Mouse (Mus musculus) kidney, postnatal 14 days (tissue): ENCODE results near the gene Jak1.
"Not testable (repeated sequence)": the region's sequence is repeated elsewhere in the genome, so short reads cannot be mapped to it uniquely, and the experiment has no call there.

Experiments used
- DNase-seq: peaks from one replicate; pipeline ENCODE4 v3.0.0; 2022; ENCODE audit warnings: mixed read lengths

The Jak1 gene

GRCm38 (mm10) chr4:101275881-101276280 lies 10.8 kb upstream of the Jak1 start:
- DNase-seq = no peak

DNA sequence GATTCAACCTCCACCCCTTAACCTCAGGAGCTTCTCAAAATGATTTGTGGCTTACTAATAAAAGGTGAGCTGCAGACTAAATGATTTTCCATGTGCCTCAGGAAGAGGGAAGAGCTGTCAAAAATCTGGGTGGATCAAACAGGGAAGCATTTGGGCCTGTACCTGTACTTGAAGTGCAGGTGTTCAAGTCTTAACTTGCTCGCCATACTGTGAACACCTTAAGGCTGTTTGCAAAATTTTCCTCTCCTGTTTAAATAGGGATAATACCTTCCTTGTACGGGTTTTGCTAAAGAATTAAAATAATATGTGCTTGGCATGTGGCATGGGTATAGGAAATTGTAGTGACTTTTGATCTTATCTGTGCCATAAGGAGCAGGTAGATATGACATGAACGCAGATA lies 5.7 kb upstream of the Jak1 start:
- DNase-seq = no peak

DNA sequence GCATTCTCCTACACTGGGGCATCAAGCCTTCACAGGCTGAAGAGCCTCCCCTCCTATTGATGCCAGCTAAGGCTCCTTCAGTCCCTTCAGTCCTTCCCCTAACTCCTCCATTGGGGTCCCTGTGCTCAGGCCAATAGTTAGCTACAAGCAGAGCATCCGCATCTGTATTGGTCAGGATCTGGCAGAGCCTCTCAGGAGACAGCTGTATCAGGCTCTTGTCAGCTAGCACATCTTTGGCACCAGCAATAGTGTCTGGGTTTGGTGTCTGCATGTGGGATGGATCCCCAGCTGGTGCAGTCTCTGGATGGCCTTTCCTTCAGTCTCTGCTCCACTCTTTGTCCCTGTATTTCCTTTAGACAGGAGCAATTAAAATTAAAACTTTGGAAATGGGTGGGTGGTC lies 3.4 kb upstream of the Jak1 start:
- not testable (repeated sequence) for DNase-seq

GRCm38 (mm10) chr4:101265523-101265922 lies 441 bp upstream of the Jak1 start:
- DNase-seq = no peak

GRCm38 (mm10) chr4:101263968-101264740 lies 928 bp downstream of the Jak1 start:
- no peak for DNase-seq

GRCm38 (mm10) chr4:101261596-101261995 lies 3.5 kb downstream of the Jak1 start:
- DNase-seq = no peak

- no peak for DNase-seq
These were observed 4.3 kb downstream of the Jak1 start for GRCm38 (mm10) chr4:101260744-101261291.

DNA sequence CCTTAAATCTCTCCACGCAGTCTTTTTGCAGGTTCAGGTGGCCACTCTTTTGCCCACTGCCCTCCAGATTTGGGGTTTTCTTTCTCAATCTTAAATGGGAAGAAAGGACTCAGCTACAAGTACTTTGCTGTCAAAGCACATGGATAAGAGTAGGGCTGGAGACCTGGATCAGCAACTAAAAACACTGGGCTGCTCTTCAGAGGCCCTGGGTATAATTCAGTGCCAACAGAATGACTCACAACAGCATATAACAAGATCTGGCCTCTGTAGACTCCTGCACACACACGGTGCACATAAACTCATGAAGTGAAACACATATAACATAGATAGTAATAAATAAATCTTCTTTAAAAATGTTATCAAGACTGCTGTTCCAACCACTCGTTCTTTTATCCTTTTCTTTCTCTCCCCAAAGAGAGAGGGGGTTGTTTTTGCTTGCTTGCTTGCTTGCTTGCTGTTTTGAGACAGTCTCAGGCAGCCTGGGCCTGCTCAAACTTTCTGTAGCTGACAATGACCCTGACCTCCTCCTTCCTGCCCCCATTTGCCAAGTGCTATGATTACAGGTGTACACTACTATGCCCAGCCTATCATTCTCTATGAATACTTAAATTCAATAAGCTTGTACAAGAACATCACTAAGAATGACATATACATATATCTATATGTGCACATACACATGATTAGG lies 8.4 kb downstream of the Jak1 start:
- no peak for DNase-seq

GRCm38 (mm10) chr4:101254606-101255349 lies 10.3 kb downstream of the Jak1 start:
- no peak for DNase-seq

DNA sequence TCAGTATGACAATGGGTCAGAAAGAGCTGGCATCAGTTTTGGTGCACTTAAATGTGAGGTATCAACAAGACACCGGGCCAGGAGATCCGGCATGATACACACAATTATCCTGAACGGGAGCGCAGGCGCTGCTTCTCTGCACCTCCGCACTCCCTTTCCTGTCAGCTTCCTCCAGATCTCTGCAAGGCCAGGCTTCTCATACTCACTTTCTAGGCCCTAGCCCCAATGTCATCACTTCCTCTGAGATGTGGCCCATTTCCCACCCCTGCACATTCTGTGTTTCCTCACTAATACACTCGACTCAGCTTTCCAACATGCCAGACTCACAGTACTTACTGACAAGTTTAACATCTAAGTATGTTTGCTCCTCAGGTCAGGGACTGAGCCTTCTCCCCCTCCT lies 11.1 kb downstream of the Jak1 start:
- peak; percentile 22 for DNase-seq

GRCm38 (mm10) chr4:101252781-101253622 lies 12.1 kb downstream of the Jak1 start:
- no peak for DNase-seq

- DNase-seq = no peak
These were observed 13.1 kb downstream of the Jak1 start for GRCm38 (mm10) chr4:101252016-101252415.

DNA sequence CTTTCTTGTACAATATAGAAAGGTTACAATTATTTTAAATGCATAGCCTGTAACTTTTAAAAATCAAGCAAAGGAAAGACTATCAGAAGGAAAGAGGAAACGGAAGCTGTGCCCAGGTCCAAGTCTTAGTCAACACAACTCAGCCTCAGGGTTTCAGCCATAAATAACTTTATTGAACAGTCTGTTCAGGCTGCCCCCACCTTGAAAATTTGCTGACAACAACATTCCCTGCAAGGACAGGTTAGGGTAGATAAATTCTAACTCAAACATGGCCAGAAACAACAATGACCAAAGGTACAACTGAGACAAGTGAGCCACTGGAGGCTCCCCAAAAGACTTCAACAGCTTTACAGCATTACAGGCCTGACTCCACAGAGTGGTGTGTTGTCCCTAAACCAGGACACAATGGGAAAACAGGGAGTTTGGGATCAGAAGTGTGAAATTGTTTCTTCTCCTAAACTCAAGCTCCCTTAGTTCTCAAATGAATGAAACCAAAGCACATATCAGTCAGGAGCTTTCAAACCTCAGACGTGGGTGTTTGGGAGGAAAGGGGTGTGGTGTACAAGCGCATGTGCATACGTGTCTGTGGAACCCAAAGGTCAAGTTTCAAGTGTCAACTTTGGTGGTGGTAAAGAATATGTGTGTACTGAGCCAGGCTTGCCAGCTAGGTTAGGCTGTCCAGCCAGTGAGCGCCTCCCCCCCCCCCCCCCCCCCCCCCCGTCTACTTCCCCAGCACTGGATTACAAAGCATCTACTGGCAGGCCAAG lies 14.9 kb downstream of the Jak1 start:
- no peak for DNase-seq

GRCm38 (mm10) chr4:101247355-101247754 lies 17.7 kb downstream of the Jak1 start:
- DNase-seq = no peak

DNA sequence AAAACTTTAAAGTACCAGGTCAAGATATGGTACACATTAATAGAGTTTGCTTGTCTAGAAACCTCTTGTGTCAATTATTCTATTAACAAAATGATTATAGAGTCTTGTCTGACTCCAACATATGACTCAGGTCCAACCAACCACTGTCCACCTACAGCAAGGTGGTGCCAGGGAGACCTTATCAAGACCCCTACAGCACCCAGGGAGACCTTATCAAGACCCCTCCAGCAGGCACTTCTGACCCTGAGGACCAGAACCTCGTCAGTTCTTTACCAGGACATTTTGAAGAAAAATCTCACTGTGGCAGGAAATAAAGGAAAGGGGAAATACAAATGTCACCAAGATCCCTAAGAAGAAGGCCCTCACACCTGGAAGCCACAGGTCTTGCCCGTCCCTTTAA lies 18.5 kb downstream of the Jak1 start:
- DNase-seq = no peak

DNA sequence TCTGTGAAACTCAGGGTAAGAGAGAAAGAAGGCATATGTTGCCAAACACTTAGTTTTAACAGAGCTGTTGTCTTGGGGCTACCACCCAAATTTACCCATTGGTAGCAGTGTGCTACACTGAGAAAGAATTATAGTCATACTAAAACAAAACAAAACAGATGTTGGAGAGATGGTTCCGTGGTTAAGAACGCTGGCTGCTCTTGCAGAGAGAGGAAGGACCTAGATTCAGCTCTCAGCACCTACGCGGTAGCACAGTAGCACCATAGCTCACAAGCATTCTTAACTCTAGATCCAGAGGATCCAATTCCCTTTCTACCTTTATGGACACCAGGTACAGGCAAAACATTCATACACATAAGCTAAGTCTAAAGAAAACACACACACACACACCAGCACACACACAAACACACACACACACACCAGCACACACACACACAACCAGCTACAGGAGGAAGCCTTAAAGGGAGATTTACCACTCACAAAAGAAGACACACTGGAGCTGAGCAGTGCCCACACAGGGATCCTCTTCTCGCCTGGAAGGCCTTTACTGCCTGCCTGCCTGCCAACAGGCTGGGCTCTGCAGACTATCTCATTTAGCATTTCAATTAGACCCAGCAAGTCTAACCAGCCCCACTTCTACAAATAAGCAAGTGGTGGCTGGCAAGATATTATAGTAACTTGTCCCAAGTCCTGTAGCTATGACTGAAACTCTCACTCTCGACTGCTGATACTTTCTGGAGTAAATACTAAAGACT lies 20.6 kb downstream of the Jak1 start:
- no peak for DNase-seq

GRCm38 (mm10) chr4:101240875-101241173 lies 24.3 kb downstream of the Jak1 start:
- no peak for DNase-seq

DNA sequence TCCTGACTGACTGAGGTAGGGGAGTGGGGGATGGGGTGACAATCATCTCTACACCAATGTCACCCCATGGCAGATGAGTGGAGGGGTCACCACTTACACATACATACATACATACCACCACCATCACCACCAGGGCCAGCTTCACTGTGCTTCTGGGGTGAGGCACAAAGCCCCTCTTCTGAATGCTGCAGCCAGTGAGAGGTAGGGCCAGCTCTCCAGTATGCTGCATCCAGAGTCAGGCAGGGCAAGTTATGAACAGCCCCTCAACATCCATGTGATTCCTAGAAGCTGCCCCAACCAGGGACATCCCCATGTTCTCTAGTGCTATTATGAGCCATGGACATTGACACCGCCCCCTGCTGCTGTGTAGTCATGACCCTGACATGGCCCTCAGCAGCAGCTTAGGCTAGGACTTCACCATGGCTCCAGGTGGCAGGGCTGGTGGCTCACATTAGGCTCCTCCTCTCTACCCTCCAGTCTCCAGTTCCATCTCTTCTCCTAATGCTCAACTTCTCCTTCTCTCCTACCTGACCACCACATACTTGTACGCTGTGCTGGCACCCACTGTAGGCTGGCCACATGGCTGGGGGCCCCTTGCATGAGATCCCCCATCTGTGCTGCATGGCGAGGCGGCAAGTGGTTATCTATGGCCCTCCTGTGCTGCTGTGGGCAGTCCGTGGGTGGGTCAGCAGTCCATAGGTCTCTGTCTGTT lies 24.8 kb downstream of the Jak1 start:
- no peak for DNase-seq

DNA sequence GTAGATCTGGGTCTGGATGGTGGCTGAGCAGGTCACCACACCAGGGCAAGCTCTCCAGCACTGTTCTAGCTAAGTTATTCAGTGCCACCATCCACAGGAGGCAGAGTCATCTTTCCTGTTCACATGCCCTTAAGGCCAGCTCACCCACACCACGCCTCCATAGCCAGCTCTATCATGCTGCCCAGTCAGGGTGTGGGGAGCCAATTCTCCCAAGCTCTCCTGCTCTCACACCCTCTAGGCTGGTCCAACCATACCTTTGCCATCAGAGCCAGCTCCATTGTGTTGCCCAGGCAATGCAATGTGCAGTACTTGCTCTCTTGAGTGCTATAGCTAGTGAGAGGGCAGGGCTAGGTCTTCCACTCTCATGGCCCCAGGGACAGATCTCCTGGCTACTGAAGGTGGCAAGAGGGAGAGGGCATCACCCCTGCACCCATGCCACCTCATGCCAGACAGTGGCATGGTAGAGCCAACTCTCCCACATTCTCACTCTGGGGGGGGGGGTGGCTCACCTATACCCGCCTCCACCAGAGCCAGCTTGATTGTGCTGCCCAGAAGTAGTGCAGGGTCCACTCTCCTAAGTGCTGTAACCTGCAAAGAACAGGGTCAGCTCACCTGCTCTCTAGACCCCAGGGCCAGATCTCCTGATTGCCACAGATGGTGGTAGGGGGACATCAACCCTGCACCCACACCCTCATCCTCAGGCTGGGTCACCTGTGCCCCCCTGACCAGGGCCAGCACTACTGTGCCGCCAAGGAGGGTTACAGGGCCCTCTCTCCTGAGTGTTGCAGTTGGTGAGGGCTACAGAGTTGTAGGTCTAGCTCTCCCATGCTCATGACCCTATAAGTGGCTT lies 25.5 kb downstream of the Jak1 start:
- DNase-seq = no peak

DNA sequence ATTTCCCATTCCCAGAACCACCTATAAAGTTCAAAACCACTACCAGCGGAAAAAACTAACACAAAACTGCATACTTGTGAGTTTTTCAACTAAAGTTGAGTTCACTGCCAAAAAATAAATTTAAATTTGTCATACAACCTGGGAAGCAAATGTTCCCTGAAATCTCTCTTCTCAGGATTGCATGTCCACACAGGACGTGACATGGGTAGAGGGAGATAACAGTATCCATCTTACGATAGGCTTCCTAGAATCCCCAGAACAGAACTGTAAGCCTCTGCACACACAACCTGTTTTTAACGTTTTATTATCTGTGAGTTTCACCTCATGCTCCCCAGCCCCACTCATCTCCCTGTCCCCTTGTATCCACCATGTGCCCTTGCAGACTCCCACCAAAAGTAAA lies 26.5 kb downstream of the Jak1 start:
- DNase-seq = no peak
